Mouse (Mus musculus): Measurements from ENCODE around the gene Enthd1. TPM values are rescaled to one million over a fixed set of nuclear protein-coding genes. Genes with fewer than 3 reads are reported as not detected.

Gene Enthd1
- polyA plus RNA-seq, 1 experiment, result 0.09 TPM

- Histone ChIP-seq H3K4me3 (ENCODE audit: control insufficient read depth, insufficient read depth, low read length) (no peak overlapping the region), H3K27ac (ENCODE audit: control insufficient read depth, insufficient read depth, low read length) (no peak overlapping the region), H3K27me3 (ENCODE audit: control insufficient read depth, insufficient read depth, low read length) (no peaks in the 10 kb centered on the region), H3K4me1 (replicated peaks; ENCODE audit: control insufficient read depth, insufficient read depth, low read length) (no peaks in the 10 kb centered on the region), H3K36me3 (ENCODE audit: control insufficient read depth, insufficient read depth, low read length) (no peaks in the 10 kb centered on the region)
- DNase-seq, result no peak
- 92% methylated on average over 9 of the region's 9 CpGs for WGBS
- TF ChIP-seq POLR2A (IDR thresholded peaks at IDR 0.05; ENCODE audit: control insufficient read depth, extremely low read depth, insufficient read depth, low read length, poor library complexity) (no peak), CTCF (IDR thresholded peaks at IDR 0.05; ENCODE audit: borderline replicate concordance, control insufficient read depth, extremely low read depth, insufficient read depth, low read length, poor library complexity) (no peak)
Observed at GRCm38 (mm10) chr15:80438423-80438822, 126.5 kb downstream of the Enthd1 start.

DNA sequence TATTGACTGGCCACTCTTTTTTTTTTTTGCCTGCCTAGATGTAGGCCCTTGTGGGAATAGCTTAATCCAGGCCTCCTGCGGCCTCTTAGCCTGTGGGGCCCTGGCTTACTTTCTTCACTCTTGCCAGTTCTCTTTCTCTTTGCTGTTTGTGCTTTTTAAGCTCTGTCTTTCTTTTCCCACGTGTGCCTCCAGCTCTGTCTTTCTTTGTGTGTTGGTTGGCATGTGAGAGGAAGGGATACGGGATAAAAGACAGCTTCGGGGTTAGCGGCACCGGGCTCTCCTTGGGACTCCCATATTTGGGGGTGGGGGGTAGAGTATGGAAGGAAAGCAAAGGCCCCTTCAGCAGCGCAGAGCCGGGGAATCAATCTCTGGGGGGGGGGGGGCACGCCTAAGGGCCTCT lies 127.0 kb downstream of the Enthd1 start:
- DNase-seq, result no peak
- no peak overlapping the region for H3K27ac ChIP-seq (ENCODE audit: control insufficient read depth, insufficient read depth, low read length)
- H3K4me3 ChIP-seq (ENCODE audit: control insufficient read depth, insufficient read depth, low read length), result no peak overlapping the region
- WGBS, result 94% methylated on average over 9 of the region's 9 CpGs
- H3K4me1 ChIP-seq (replicated peaks; ENCODE audit: control insufficient read depth, insufficient read depth, low read length), result no peaks in the 10 kb centered on the region
- H3K36me3 ChIP-seq (ENCODE audit: control insufficient read depth, insufficient read depth, low read length), result no peaks in the 10 kb centered on the region
- TF ChIP-seq POLR2A (IDR thresholded peaks at IDR 0.05; ENCODE audit: control insufficient read depth, extremely low read depth, insufficient read depth, low read length, poor library complexity), result no peak
- no peak for TF ChIP-seq CTCF (IDR thresholded peaks at IDR 0.05; ENCODE audit: borderline replicate concordance, control insufficient read depth, extremely low read depth, insufficient read depth, low read length, poor library complexity)
- H3K27me3 ChIP-seq (ENCODE audit: control insufficient read depth, insufficient read depth, low read length), result no peaks in the 10 kb centered on the region

GRCm38 (mm10) chr15:80436961-80437360 lies 128.0 kb downstream of the Enthd1 start:
- no peak for DNase-seq
- TF ChIP-seq CTCF (IDR thresholded peaks at IDR 0.05; ENCODE audit: borderline replicate concordance, control insufficient read depth, extremely low read depth, insufficient read depth, low read length, poor library complexity) (no peak), POLR2A (IDR thresholded peaks at IDR 0.05; ENCODE audit: control insufficient read depth, extremely low read depth, insufficient read depth, low read length, poor library complexity) (no peak)
- Histone ChIP-seq H3K27ac (ENCODE audit: control insufficient read depth, insufficient read depth, low read length) (no peak overlapping the region), H3K27me3 (ENCODE audit: control insufficient read depth, insufficient read depth, low read length) (no peaks in the 10 kb centered on the region), H3K4me3 (ENCODE audit: control insufficient read depth, insufficient read depth, low read length) (no peak overlapping the region), H3K4me1 (replicated peaks; ENCODE audit: control insufficient read depth, insufficient read depth, low read length) (no peaks in the 10 kb centered on the region), H3K36me3 (ENCODE audit: control insufficient read depth, insufficient read depth, low read length) (no peaks in the 10 kb centered on the region)
- 96% methylated on average over 5 of the region's 5 CpGs for WGBS

GRCm38 (mm10) chr15:80430324-80430723 lies 134.6 kb downstream of the Enthd1 start:
- DNase-seq, result no peak
- Histone ChIP-seq H3K36me3 (ENCODE audit: control insufficient read depth, insufficient read depth, low read length) (no peaks in the 10 kb centered on the region), H3K27me3 (ENCODE audit: control insufficient read depth, insufficient read depth, low read length) (no peaks in the 10 kb centered on the region), H3K4me1 (replicated peaks; ENCODE audit: control insufficient read depth, insufficient read depth, low read length) (no peaks in the 10 kb centered on the region), H3K27ac (ENCODE audit: control insufficient read depth, insufficient read depth, low read length) (no peak overlapping the region), H3K4me3 (ENCODE audit: control insufficient read depth, insufficient read depth, low read length) (no peak overlapping the region)
- no peak for TF ChIP-seq CTCF (IDR thresholded peaks at IDR 0.05; ENCODE audit: borderline replicate concordance, control insufficient read depth, extremely low read depth, insufficient read depth, low read length, poor library complexity)
- TF ChIP-seq POLR2A (IDR thresholded peaks at IDR 0.05; ENCODE audit: control insufficient read depth, extremely low read depth, insufficient read depth, low read length, poor library complexity), result no peak
- 96% methylated on average over 11 of the region's 11 CpGs for WGBS

GRCm38 (mm10) chr15:80418146-80418545 lies 146.8 kb downstream of the Enthd1 start:
- Histone ChIP-seq H3K4me3 (ENCODE audit: control insufficient read depth, insufficient read depth, low read length) (no peak overlapping the region), H3K36me3 (ENCODE audit: control insufficient read depth, insufficient read depth, low read length) (no peaks in the 10 kb centered on the region), H3K27ac (ENCODE audit: control insufficient read depth, insufficient read depth, low read length) (no peak overlapping the region), H3K4me1 (replicated peaks; ENCODE audit: control insufficient read depth, insufficient read depth, low read length) (no peaks in the 10 kb centered on the region), H3K27me3 (ENCODE audit: control insufficient read depth, insufficient read depth, low read length) (no peaks in the 10 kb centered on the region)
- no peak for DNase-seq
- TF ChIP-seq CTCF (IDR thresholded peaks at IDR 0.05; ENCODE audit: borderline replicate concordance, control insufficient read depth, extremely low read depth, insufficient read depth, low read length, poor library complexity) (no peak), POLR2A (IDR thresholded peaks at IDR 0.05; ENCODE audit: control insufficient read depth, extremely low read depth, insufficient read depth, low read length, poor library complexity) (no peak)
- 69% methylated on average over 2 of the region's 2 CpGs for WGBS

- Histone ChIP-seq H3K36me3 (ENCODE audit: control insufficient read depth, insufficient read depth, low read length) (no peaks in the 10 kb centered on the region), H3K27me3 (ENCODE audit: control insufficient read depth, insufficient read depth, low read length) (no peaks in the 10 kb centered on the region), H3K27ac (ENCODE audit: control insufficient read depth, insufficient read depth, low read length) (no peak overlapping the region), H3K4me1 (replicated peaks; ENCODE audit: control insufficient read depth, insufficient read depth, low read length) (no peaks in the 10 kb centered on the region), H3K4me3 (ENCODE audit: control insufficient read depth, insufficient read depth, low read length) (no peak overlapping the region)
- no peak for TF ChIP-seq CTCF (IDR thresholded peaks at IDR 0.05; ENCODE audit: borderline replicate concordance, control insufficient read depth, extremely low read depth, insufficient read depth, low read length, poor library complexity)
- no peak for TF ChIP-seq POLR2A (IDR thresholded peaks at IDR 0.05; ENCODE audit: control insufficient read depth, extremely low read depth, insufficient read depth, low read length, poor library complexity)
- 80% methylated on average over 9 of the region's 9 CpGs for WGBS
- DNase-seq, result no peak
Observed at GRCm38 (mm10) chr15:80417066-80417465, 147.9 kb downstream of the Enthd1 start.

GRCm38 (mm10) chr15:80415132-80415531 lies 149.8 kb downstream of the Enthd1 start:
- Histone ChIP-seq H3K27ac (ENCODE audit: control insufficient read depth, insufficient read depth, low read length) (no peak overlapping the region), H3K36me3 (ENCODE audit: control insufficient read depth, insufficient read depth, low read length) (no peaks in the 10 kb centered on the region), H3K4me3 (ENCODE audit: control insufficient read depth, insufficient read depth, low read length) (no peak overlapping the region), H3K27me3 (ENCODE audit: control insufficient read depth, insufficient read depth, low read length) (no peaks in the 10 kb centered on the region), H3K4me1 (replicated peaks; ENCODE audit: control insufficient read depth, insufficient read depth, low read length) (no peaks in the 10 kb centered on the region)
- DNase-seq, result no peak
- TF ChIP-seq POLR2A (IDR thresholded peaks at IDR 0.05; ENCODE audit: control insufficient read depth, extremely low read depth, insufficient read depth, low read length, poor library complexity), result no peak
- no peak for TF ChIP-seq CTCF (IDR thresholded peaks at IDR 0.05; ENCODE audit: borderline replicate concordance, control insufficient read depth, extremely low read depth, insufficient read depth, low read length, poor library complexity)
- WGBS, result 93% methylated on average over 4 of the region's 4 CpGs
